Mouse (Mus musculus): Measurements from ENCODE around the gene Olfr1371. TPM values are rescaled to one million over a fixed set of nuclear protein-coding genes. Genes with fewer than 3 reads are reported as not detected.

The Olfr1371 gene
- polyA plus RNA-seq, 1 experiment from 2014 or later = not detected

Other genes starting within 250 kb of the Olfr1371 start
- 129 and 139 TPM in 2 replicates for gene Cdkn2aipnl, start 246.3 kb downstream of the Olfr1371 start, polyA plus RNA-seq (2014; fragmentation: Nextera tagmentation; extraction: Ambion mirVana)
- gene Ube2b, start 213.2 kb downstream of the Olfr1371 start, polyA plus RNA-seq (2014; fragmentation: Nextera tagmentation; extraction: Ambion mirVana) = 170 and 191 TPM in 2 replicates
- 9.6 and 13.3 TPM in 2 replicates for gene Cdkl3, start 209.8 kb downstream of the Olfr1371 start, polyA plus RNA-seq (2014; fragmentation: Nextera tagmentation; extraction: Ambion mirVana)
- gene Ppp2ca, start 115.3 kb downstream of the Olfr1371 start, polyA plus RNA-seq (2014; fragmentation: Nextera tagmentation; extraction: Ambion mirVana) = 112 and 117 TPM in 2 replicates
- not detected in 2 replicates for gene Olfr1373, start 68.5 kb downstream of the Olfr1371 start, polyA plus RNA-seq (2014; fragmentation: Nextera tagmentation; extraction: Ambion mirVana)
- gene Skp1a, start 18.0 kb upstream of the Olfr1371 start, polyA plus RNA-seq (2014; fragmentation: Nextera tagmentation; extraction: Ambion mirVana) = 915 and 1,008 TPM in 2 replicates
- gene Tcf7, start 69.0 kb upstream of the Olfr1371 start, polyA plus RNA-seq (2014; fragmentation: Nextera tagmentation; extraction: Ambion mirVana) = 19.4 and 20.8 TPM in 2 replicates
- gene Vdac1, start 146.9 kb upstream of the Olfr1371 start, polyA plus RNA-seq (2014; fragmentation: Nextera tagmentation; extraction: Ambion mirVana) = 189 and 191 TPM in 2 replicates
- 173 and 176 TPM in 2 replicates for gene 9530068E07Rik, start 182.4 kb upstream of the Olfr1371 start, polyA plus RNA-seq (2014; fragmentation: Nextera tagmentation; extraction: Ambion mirVana)

All from limb, embryonic 11.5 days (tissue).